Mouse (Mus musculus): ENCODE measurements around the gene Edc3.

GRCm38 (mm10) chr9:57720736-57721135 lies 12.4 kb downstream of the Edc3 start:
- TF ChIP-seq FLI1 (IDR thresholded peaks at IDR 0.05; ENCODE audit: low read length) (no peak), GATA1 (IDR thresholded peaks at IDR 0.05; ENCODE audit: borderline replicate concordance, low read length) (no peak)
